Mouse (Mus musculus) limb, embryonic 11.5 days (tissue): ENCODE data around the gene Zcwpw1. TPM values are rescaled to one million over a fixed set of nuclear protein-coding genes. Genes with fewer than 3 reads are reported as not detected.

Experiments
- ATAC-seq: fragments of 200-750 bp; cut with Nextera tagmentation; 2 replicates; pipeline ENCODE4 v1.8.0; 2017; ENCODE audit warnings: low read depth; ENCODE audit not compliant: insufficient number of reproducible peaks, low FRiP score, low TSS enrichment
- DNase-seq: peaks from one replicate; pipeline ENCODE4 v3.0.0-alpha.2; 2015; ENCODE audit warnings: low spot score
- H3K27ac ChIP-seq: fragments of 300-500 bp; sonication (generic); replicated peaks from 2 replicates; pipeline ENCODE4 v1.5.1; 2014; ENCODE audit warnings: low read depth, mild to moderate bottlenecking, low read length
- H3K27me3 ChIP-seq: fragments of 300-500 bp; sonication (generic); 2 replicates; pipeline ENCODE4 v1.6.1; 2014; ENCODE audit warnings: mild to moderate bottlenecking, low read length, mixed read lengths; ENCODE audit not compliant: control insufficient read depth, insufficient read depth
- H3K36me3 ChIP-seq: fragments of 300-500 bp; sonication (generic); 2 replicates; pipeline ENCODE4 v1.6.1; 2014; ENCODE audit warnings: mild to moderate bottlenecking, low read length, moderate library complexity, mixed read lengths; ENCODE audit not compliant: control insufficient read depth, insufficient read depth
- H3K4me1 ChIP-seq: fragments of 300-500 bp; sonication (generic); 2 replicates; pipeline ENCODE4 v1.6.1; 2014; ENCODE audit warnings: low read length, mixed read lengths; ENCODE audit not compliant: control insufficient read depth, insufficient read depth
- H3K4me2 ChIP-seq: fragments of 300-500 bp; sonication (generic); 2 replicates; pipeline ENCODE4 v1.6.1; 2014; ENCODE audit warnings: low read depth, mild to moderate bottlenecking, moderate library complexity; ENCODE audit not compliant: severe bottlenecking
- H3K4me3 ChIP-seq: fragments of 300-500 bp; sonication (generic); 2 replicates; pipeline ENCODE4 v1.5.1; 2014; ENCODE audit warnings: low read depth, low read length
- H3K9ac ChIP-seq: fragments of 300-500 bp; sonication (generic); 2 replicates; pipeline ENCODE4 v1.6.1; 2014; ENCODE audit warnings: mild to moderate bottlenecking, low read length
- H3K9me3 ChIP-seq: fragments of 300-500 bp; sonication (generic); 2 replicates; pipeline ENCODE4 v1.6.1; 2016; ENCODE audit warnings: low read length; ENCODE audit not compliant: control insufficient read depth
- WGBS: fragments of 180-500 bp; shearing (Covaris S2); extraction: QIAGEN DNeasy Blood & Tissue Kit; methylation state at CpG from one replicate; pipeline ENCODE4 v1.1.7; 2014; 5-methylcytosine and 5-hydroxymethylcytosine counted together
- polyA plus RNA-seq: library from polyadenylated mRNA; unstranded; fragments of >200 nt; fragmentation: Nextera tagmentation; extraction: Ambion mirVana; gene quantifications from 2 replicates; pipeline ENCODE4 v1.2.1, GENCODE M21; 2014

The Zcwpw1 gene
- polyA plus RNA-seq, 1 experiment from 2014 or later: 19.6 TPM

- Histone ChIP-seq H3K9me3 (no peaks in the 10 kb centered on the region), H3K36me3 (no peaks in the 10 kb centered on the region), H3K4me3 (no peak overlapping the region), H3K27me3 (no peaks in the 10 kb centered on the region), H3K27ac (no peak overlapping the region), H3K4me1 (no peaks in the 10 kb centered on the region), H3K9ac (no peak overlapping the region), H3K4me2 (no peak overlapping the region)
- DNase-seq: no peak
- WGBS: 84% methylated on average over 5 of the region's 5 CpGs
- no peak for ATAC-seq
Measured at GRCm38 (mm10) chr5:137808316-137808715, 20.7 kb downstream of the Zcwpw1 start.

GRCm38 (mm10) chr5:137817466-137818222, 30.0 kb downstream of the Zcwpw1 start:
- no peak overlapping the region for H3K4me2 ChIP-seq
- no peaks in the 10 kb centered on the region for H3K27me3 ChIP-seq
- H3K9ac ChIP-seq: no peak overlapping the region
- H3K4me1 ChIP-seq: no peaks in the 10 kb centered on the region
- H3K27ac ChIP-seq: no peak overlapping the region
- H3K4me3 ChIP-seq: no peak overlapping the region
- H3K9me3 ChIP-seq: no peaks in the 10 kb centered on the region
- no peak for ATAC-seq
- WGBS: 79% methylated on average over 4 of the region's 4 CpGs
- no peak for DNase-seq
- no peaks in the 10 kb centered on the region for H3K36me3 ChIP-seq

GRCm38 (mm10) chr5:137822126-137822525, 34.5 kb downstream of the Zcwpw1 start:
- no peak overlapping the region for H3K4me3 ChIP-seq
- no peak overlapping the region for H3K9ac ChIP-seq
- ATAC-seq: no peak
- no peaks in the 10 kb centered on the region for H3K4me1 ChIP-seq
- H3K36me3 ChIP-seq: no peaks in the 10 kb centered on the region
- H3K9me3 ChIP-seq: no peaks in the 10 kb centered on the region
- no peak for DNase-seq
- no peaks in the 10 kb centered on the region for H3K27me3 ChIP-seq
- H3K27ac ChIP-seq: no peak overlapping the region
- WGBS: 71% methylated on average over 4 of the region's 4 CpGs
- no peak overlapping the region for H3K4me2 ChIP-seq

GRCm38 (mm10) chr5:137822602-137823001, 35.0 kb downstream of the Zcwpw1 start:
- Histone ChIP-seq H3K36me3 (no peaks in the 10 kb centered on the region), H3K4me1 (no peaks in the 10 kb centered on the region), H3K27ac (no peak overlapping the region), H3K27me3 (no peaks in the 10 kb centered on the region), H3K9me3 (no peaks in the 10 kb centered on the region), H3K4me3 (no peak overlapping the region), H3K9ac (no peak overlapping the region), H3K4me2 (no peak overlapping the region)
- ATAC-seq (no peak), DNase-seq (no peak)
- WGBS: 86% methylated on average over 1 of the region's 1 CpGs

- 87% methylated on average over 6 of the region's 6 CpGs for WGBS
- ATAC-seq: no peak
Measured at GRCm38 (mm10) chr5:137823455-137824045, 36.0 kb downstream of the Zcwpw1 start.

GRCm38 (mm10) chr5:137825030-137825429, 37.4 kb downstream of the Zcwpw1 start:
- Histone ChIP-seq H3K36me3 (no peaks in the 10 kb centered on the region), H3K4me1 (no peaks in the 10 kb centered on the region), H3K27ac (no peak overlapping the region), H3K27me3 (no peaks in the 10 kb centered on the region), H3K9me3 (no peaks in the 10 kb centered on the region), H3K4me3 (no peak overlapping the region), H3K4me2 (no peak overlapping the region), H3K9ac (no peak overlapping the region)
- WGBS: 89% methylated on average over 3 of the region's 3 CpGs
- no peak for ATAC-seq
- DNase-seq: no peak

More at GRCm38 (mm10) chr5:137823455-137824045, 36.0 kb downstream of the Zcwpw1 start:
- no peak for DNase-seq
- Histone ChIP-seq H3K9me3 (no peaks in the 10 kb centered on the region), H3K27ac (no peak overlapping the region), H3K4me2 (no peak overlapping the region), H3K9ac (no peak overlapping the region), H3K4me3 (no peak overlapping the region), H3K4me1 (no peaks in the 10 kb centered on the region), H3K27me3 (no peaks in the 10 kb centered on the region), H3K36me3 (no peaks in the 10 kb centered on the region)

GRCm38 (mm10) chr5:137825971-137826370, 38.4 kb downstream of the Zcwpw1 start:
- no peaks in the 10 kb centered on the region for H3K9me3 ChIP-seq
- DNase-seq (no peak), ATAC-seq (no peak)
- H3K27ac ChIP-seq: no peak overlapping the region
- H3K9ac ChIP-seq: no peak overlapping the region
- H3K4me1 ChIP-seq: no peaks in the 10 kb centered on the region
- H3K27me3 ChIP-seq: no peaks in the 10 kb centered on the region
- H3K36me3 ChIP-seq: no peaks in the 10 kb centered on the region
- no peak overlapping the region for H3K4me2 ChIP-seq
- 82% methylated on average over 2 of the region's 2 CpGs for WGBS
- H3K4me3 ChIP-seq: no peak overlapping the region

GRCm38 (mm10) chr5:137826421-137826820, 38.8 kb downstream of the Zcwpw1 start:
- H3K9ac ChIP-seq: no peak overlapping the region
- 43% methylated on average over 6 of the region's 7 CpGs for WGBS

More at GRCm38 (mm10) chr5:137826421-137826820, 38.8 kb downstream of the Zcwpw1 start:
- H3K27ac ChIP-seq: no peak overlapping the region
- H3K4me2 ChIP-seq: no peak overlapping the region
- no peak for ATAC-seq
- no peaks in the 10 kb centered on the region for H3K36me3 ChIP-seq
- H3K4me3 ChIP-seq: no peak overlapping the region
- H3K27me3 ChIP-seq: no peaks in the 10 kb centered on the region
- no peaks in the 10 kb centered on the region for H3K9me3 ChIP-seq
- no peaks in the 10 kb centered on the region for H3K4me1 ChIP-seq
- no peak for DNase-seq
